Mouse (Mus musculus): ENCODE measurements at regions not wholly inside any gene's neighbourhood (a gene's known extent, or its start where the extent isn't known, plus 50 kb on each side); places are given as distances from the start of the nearest gene placed in this dataset.

GRCm38 (mm10) chr6:78547721-78548120 is 79.0 kb upstream of the Reg3g start:
- TF ChIP-seq CTCF (IDR thresholded peaks at IDR 0.05; ENCODE audit: low read depth, low read length) (no peak), POLR2A (IDR thresholded peaks at IDR 0.05; ENCODE audit: extremely low read depth, insufficient read depth, low read length) (no peak)
- 61% methylated on average over 1 of the region's 1 CpGs for WGBS
- no peak overlapping the region for H3K27ac ChIP-seq (replicated peaks; ENCODE audit: insufficient read depth, low read depth, low read length)
- no peak for DNase-seq (ENCODE audit: extremely low read depth, low read depth, low spot score)
- no peaks in the 10 kb centered on the region for H3K79me2 ChIP-seq (ENCODE audit: control insufficient read depth, insufficient read depth, low read length)
- H3K27me3 ChIP-seq (ENCODE audit: control insufficient read depth, insufficient read depth, low read length) = no peaks in the 10 kb centered on the region
- H3K4me3 ChIP-seq (ENCODE audit: insufficient read depth, low read depth, low read length) = no peak overlapping the region
- H3K36me3 ChIP-seq (ENCODE audit: control insufficient read depth, insufficient read depth, low read length) = no peaks in the 10 kb centered on the region
- H3K9ac ChIP-seq (ENCODE audit: low read depth, low read length) = no peak overlapping the region
- no peaks in the 10 kb centered on the region for H3K4me1 ChIP-seq (ENCODE audit: control insufficient read depth, insufficient read depth, low read length)

GRCm38 (mm10) chr6:78544238-78544637 is 75.6 kb upstream of the Reg3g start:
- H3K9ac ChIP-seq (ENCODE audit: low read depth, low read length) = no peak overlapping the region
- TF ChIP-seq POLR2A (IDR thresholded peaks at IDR 0.05; ENCODE audit: extremely low read depth, insufficient read depth, low read length) = no peak
- TF ChIP-seq CTCF (IDR thresholded peaks at IDR 0.05; ENCODE audit: low read depth, low read length) = peak; percentile 31; the same call in 1 of the 2 replicates
- no peak overlapping the region for H3K27ac ChIP-seq (replicated peaks; ENCODE audit: insufficient read depth, low read depth, low read length)
- no peaks in the 10 kb centered on the region for H3K27me3 ChIP-seq (ENCODE audit: control insufficient read depth, insufficient read depth, low read length)
- peak; percentile 29 for DNase-seq (ENCODE audit: extremely low read depth, low read depth, low spot score)
- 16% methylated on average over 2 of the region's 2 CpGs for WGBS
- H3K36me3 ChIP-seq (ENCODE audit: control insufficient read depth, insufficient read depth, low read length) = no peaks in the 10 kb centered on the region
- no peak overlapping the region for H3K4me3 ChIP-seq (ENCODE audit: insufficient read depth, low read depth, low read length)
- H3K79me2 ChIP-seq (ENCODE audit: control insufficient read depth, insufficient read depth, low read length) = no peaks in the 10 kb centered on the region
- H3K4me1 ChIP-seq (ENCODE audit: control insufficient read depth, insufficient read depth, low read length) = no peaks in the 10 kb centered on the region

- no peak overlapping the region for H3K9ac ChIP-seq (ENCODE audit: low read depth, low read length)
- TF ChIP-seq CTCF (IDR thresholded peaks at IDR 0.05; ENCODE audit: low read depth, low read length) (no peak), POLR2A (IDR thresholded peaks at IDR 0.05; ENCODE audit: extremely low read depth, insufficient read depth, low read length) (no peak)
- H3K27me3 ChIP-seq (ENCODE audit: control insufficient read depth, insufficient read depth, low read length) = no peaks in the 10 kb centered on the region
- 90% methylated on average over 1 of the region's 1 CpGs for WGBS
- DNase-seq (ENCODE audit: extremely low read depth, low read depth, low spot score) = no peak
- H3K4me1 ChIP-seq (ENCODE audit: control insufficient read depth, insufficient read depth, low read length) = no peaks in the 10 kb centered on the region
- H3K36me3 ChIP-seq (ENCODE audit: control insufficient read depth, insufficient read depth, low read length) = no peaks in the 10 kb centered on the region
- H3K4me3 ChIP-seq (ENCODE audit: insufficient read depth, low read depth, low read length) = no peak overlapping the region
- no peak overlapping the region for H3K27ac ChIP-seq (replicated peaks; ENCODE audit: insufficient read depth, low read depth, low read length)
- no peaks in the 10 kb centered on the region for H3K79me2 ChIP-seq (ENCODE audit: control insufficient read depth, insufficient read depth, low read length)
Observed at GRCm38 (mm10) chr6:78537476-78537875, 68.8 kb upstream of the Reg3g start.

- Histone ChIP-seq H3K27me3 (ENCODE audit: control insufficient read depth, insufficient read depth, low read length) (no peaks in the 10 kb centered on the region), H3K36me3 (ENCODE audit: control insufficient read depth, insufficient read depth, low read length) (no peaks in the 10 kb centered on the region), H3K9ac (ENCODE audit: low read depth, low read length) (no peak overlapping the region), H3K79me2 (ENCODE audit: control insufficient read depth, insufficient read depth, low read length) (no peaks in the 10 kb centered on the region), H3K27ac (replicated peaks; ENCODE audit: insufficient read depth, low read depth, low read length) (no peak overlapping the region), H3K4me3 (ENCODE audit: insufficient read depth, low read depth, low read length) (no peak overlapping the region), H3K4me1 (ENCODE audit: control insufficient read depth, insufficient read depth, low read length) (no peaks in the 10 kb centered on the region)
- TF ChIP-seq POLR2A (IDR thresholded peaks at IDR 0.05; ENCODE audit: extremely low read depth, insufficient read depth, low read length) = no peak
- TF ChIP-seq CTCF (IDR thresholded peaks at IDR 0.05; ENCODE audit: low read depth, low read length) = no peak
- WGBS = 70% methylated on average over 4 of the region's 4 CpGs
- DNase-seq (ENCODE audit: extremely low read depth, low read depth, low spot score) = no peak
Observed at GRCm38 (mm10) chr6:78526986-78527762, 58.5 kb upstream of the Reg3g start.
